Mouse (Mus musculus): ENCODE measurements around the gene Celf3. TPM values are rescaled to one million over a fixed set of nuclear protein-coding genes. Genes with fewer than 3 reads are reported as not detected.

The Celf3 gene
- total RNA-seq, 2 experiments from 2014 or later = 166 to 170 TPM

- DNase-seq (ENCODE audit: low spot score in 2 of 2) = no peak
- intact Hi-C loops (cut with DNase I) = no loop called here
These were observed 1.6 kb upstream of the Celf3 start for GRCm38 (mm10) chr3:94476301-94477035.

- DNase-seq (ENCODE audit: low spot score in 2 of 2) = peak; percentile 64 to 91
- intact Hi-C loops (cut with DNase I) = no loop called here
These were observed 651 bp upstream of the Celf3 start for GRCm38 (mm10) chr3:94477444-94477843.

- intact Hi-C loops (cut with DNase I) = loop anchor here (2.0 kb wide), 1 partner anchor 14 kb away; no protein-coding TSS in a partner anchor
- DNase-seq (ENCODE audit: low spot score in 2 of 2) = no peak
These were observed 585 bp downstream of the Celf3 start for GRCm38 (mm10) chr3:94478591-94479169.

- intact Hi-C loops (cut with DNase I) = loop anchor here (2.0 kb wide), 1 partner anchor 15 kb away; no protein-coding TSS in a partner anchor
- no peak for DNase-seq (ENCODE audit: low spot score in 2 of 2)
These were observed 1.5 kb downstream of the Celf3 start for GRCm38 (mm10) chr3:94479564-94479963.

GRCm38 (mm10) chr3:94480291-94480884 is 2.3 kb downstream of the Celf3 start, which contains the start of gene Riiad1:
Riiad1 (minus strand) TSS chr3:94480341.
- intact Hi-C loops (cut with DNase I) = no loop called here
- DNase-seq (ENCODE audit: low spot score in 2 of 2) = no peak

GRCm38 (mm10) chr3:94481429-94481828 is 3.3 kb downstream of the Celf3 start:
- DNase-seq (ENCODE audit: low spot score in 2 of 2) = no peak
- intact Hi-C loops (cut with DNase I) = no loop called here

GRCm38 (mm10) chr3:94482764-94483385 is 4.8 kb downstream of the Celf3 start:
- DNase-seq (ENCODE audit: low spot score in 2 of 2) = no peak
- intact Hi-C loops (cut with DNase I) = no loop called here

GRCm38 (mm10) chr3:94483790-94484439 is 5.8 kb downstream of the Celf3 start:
- intact Hi-C loops (cut with DNase I) = no loop called here
- DNase-seq (ENCODE audit: low spot score in 2 of 2) = peak; percentile 97 to 99

GRCm38 (mm10) chr3:94485922-94486321 is 7.8 kb downstream of the Celf3 start:
- no peak for DNase-seq (ENCODE audit: low spot score in 2 of 2)
- intact Hi-C loops (cut with DNase I) = no loop called here

- intact Hi-C loops (cut with DNase I) = no loop called here
- no peak for DNase-seq (ENCODE audit: low spot score in 2 of 2)
These were observed 9.5 kb downstream of the Celf3 start for GRCm38 (mm10) chr3:94487581-94487980.

GRCm38 (mm10) chr3:94497162-94497561 is 19.1 kb downstream of the Celf3 start:
- intact Hi-C loops (cut with DNase I) = no loop called here
- DNase-seq (ENCODE audit: low spot score in 2 of 2) = no peak

- intact Hi-C loops (cut with DNase I) = loop anchor here (1.0 to 5.0 kb wide), 2 partner anchors 46 to 135 kb away; no protein-coding TSS in a partner anchor
- DNase-seq (ENCODE audit: low spot score in 2 of 2) = no peak
These were observed 24.1 kb downstream of the Celf3 start for GRCm38 (mm10) chr3:94502243-94502642.

GRCm38 (mm10) chr3:94506664-94507063 is 28.6 kb downstream of the Celf3 start:
- intact Hi-C loops (cut with DNase I) = no loop called here
- no peak for DNase-seq (ENCODE audit: low spot score in 2 of 2)

GRCm38 (mm10) chr3:94526731-94527130 is 48.6 kb downstream of the Celf3 start:
- intact Hi-C loops (cut with DNase I) = no loop called here
- DNase-seq (ENCODE audit: low spot score in 2 of 2) = no peak

- DNase-seq (ENCODE audit: low spot score in 2 of 2) = peak; percentile 20 to 25
- intact Hi-C loops (cut with DNase I) = no loop called here
These were observed 55.9 kb downstream of the Celf3 start for GRCm38 (mm10) chr3:94533968-94534367.

- no peak for DNase-seq (ENCODE audit: low spot score in 2 of 2)
- intact Hi-C loops (cut with DNase I) = no loop called here
These were observed 59.1 kb downstream of the Celf3 start for GRCm38 (mm10) chr3:94537187-94537586.
